Mouse (Mus musculus) lung, embryonic 15.5 days (tissue): ENCODE measurements at regions not wholly inside any gene's neighbourhood (a gene's known extent, or its start where the extent isn't known, plus 50 kb on each side); places are given as distances from the start of the nearest gene placed in this dataset.

Source experiments
- ATAC-seq: fragments of 200-750 bp; cut with Nextera tagmentation; 2 replicates; pipeline ENCODE4 v1.8.0; 2017; ENCODE audit warnings: moderate number of reproducible peaks, borderline replicate concordance; ENCODE audit not compliant: low FRiP score, low TSS enrichment; ENCODE audit errors: extremely low read depth
- H3K27ac ChIP-seq: fragments of 300-500 bp; sonication (generic); 2 replicates; pipeline ENCODE4 v1.5.1; 2015; ENCODE audit warnings: moderate library complexity, mild to moderate bottlenecking, inconsistent platforms
- H3K27me3 ChIP-seq: fragments of 300-500 bp; sonication (generic); 2 replicates; pipeline ENCODE4 v1.6.1; 2015; ENCODE audit warnings: inconsistent platforms
- H3K36me3 ChIP-seq: fragments of 300-500 bp; sonication (generic); 2 replicates; pipeline ENCODE4 v1.6.1; 2015; ENCODE audit warnings: inconsistent platforms
- H3K4me1 ChIP-seq: fragments of 300-500 bp; sonication (generic); 2 replicates; pipeline ENCODE4 v1.6.1; 2015; ENCODE audit warnings: inconsistent platforms
- H3K4me2 ChIP-seq: fragments of 300-500 bp; sonication (generic); 2 replicates; pipeline ENCODE4 v1.6.1; 2015; ENCODE audit warnings: inconsistent platforms, mild to moderate bottlenecking, moderate library complexity
- H3K4me3 ChIP-seq: fragments of 300-500 bp; sonication (generic); 2 replicates; pipeline ENCODE4 v1.5.1; 2015; ENCODE audit warnings: mild to moderate bottlenecking, inconsistent platforms
- H3K9ac ChIP-seq: fragments of 300-500 bp; sonication (generic); 2 replicates; pipeline ENCODE4 v1.6.1; 2015; ENCODE audit warnings: inconsistent platforms
- H3K9me3 ChIP-seq: fragments of 300-500 bp; sonication (generic); 2 replicates; pipeline ENCODE4 v1.6.1; 2016; ENCODE audit warnings: inconsistent platforms
- WGBS: fragments of 180-500 bp; shearing (Covaris S2); methylation state at CpG from one replicate; pipeline ENCODE4 v1.1.7; 2015; 5-methylcytosine and 5-hydroxymethylcytosine counted together

DNA sequence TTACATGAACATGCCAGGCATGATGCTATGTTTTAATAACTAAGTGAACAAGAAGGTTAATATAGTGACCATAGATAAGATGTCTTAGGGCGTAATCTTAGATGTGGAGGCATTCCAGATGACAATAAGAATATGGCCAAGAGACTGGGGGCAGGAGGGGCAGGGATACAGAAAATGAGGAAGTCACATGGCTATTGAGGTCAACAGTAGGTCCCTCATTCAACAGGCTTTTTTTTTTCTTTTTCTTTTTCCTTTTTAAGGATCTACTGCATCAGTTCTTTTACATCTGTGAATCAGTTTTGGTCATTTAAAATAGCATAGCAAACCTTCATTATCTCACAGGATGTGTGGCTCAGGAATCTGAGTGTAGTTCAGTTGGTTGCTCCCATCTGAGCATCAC lies 80.4 kb upstream of the Tmem164 start:
- WGBS = 83% methylated on average over 1 of the region's 1 CpGs
- no peak overlapping the region for H3K4me2 ChIP-seq
- no peaks in the 10 kb centered on the region; the same call in 1 of the 2 replicates for H3K27me3 ChIP-seq
- no peaks in the 10 kb centered on the region for H3K36me3 ChIP-seq
- H3K27ac ChIP-seq = no peak overlapping the region
- H3K9ac ChIP-seq = no peak overlapping the region
- H3K4me3 ChIP-seq = no peak overlapping the region
- no peaks in the 10 kb centered on the region for H3K9me3 ChIP-seq
- ATAC-seq = no peak
- no peaks in the 10 kb centered on the region for H3K4me1 ChIP-seq

DNA sequence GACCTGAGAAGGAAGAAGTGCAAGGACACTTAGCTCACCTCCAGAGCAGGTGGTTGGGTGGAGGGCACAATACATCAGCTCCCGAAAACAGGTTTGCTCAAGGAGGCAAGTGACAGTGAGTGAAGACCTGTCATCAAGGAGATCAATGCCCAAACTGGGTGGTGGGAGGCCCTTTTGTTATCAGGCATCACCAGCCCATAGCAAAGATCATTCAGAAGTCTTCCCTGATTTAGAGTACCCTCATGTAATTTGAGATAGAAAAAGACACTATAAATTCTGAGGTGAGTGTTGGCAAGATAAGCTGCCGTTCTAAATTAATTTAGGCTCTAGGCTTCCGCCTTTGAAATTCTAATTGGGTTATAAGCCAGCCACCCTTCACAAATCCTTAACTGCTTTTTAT lies 76.1 kb upstream of the Tmem164 start:
- H3K27me3 ChIP-seq = no peaks in the 10 kb centered on the region
- ATAC-seq = no peak
- H3K4me3 ChIP-seq = no peak overlapping the region
- no peaks in the 10 kb centered on the region for H3K36me3 ChIP-seq
- H3K9me3 ChIP-seq = no peaks in the 10 kb centered on the region
- WGBS = 59% methylated on average over 3 of the region's 3 CpGs
- no peaks in the 10 kb centered on the region for H3K4me1 ChIP-seq
- H3K4me2 ChIP-seq = no peak overlapping the region
- no peak overlapping the region for H3K9ac ChIP-seq
- H3K27ac ChIP-seq = no peak overlapping the region

DNA sequence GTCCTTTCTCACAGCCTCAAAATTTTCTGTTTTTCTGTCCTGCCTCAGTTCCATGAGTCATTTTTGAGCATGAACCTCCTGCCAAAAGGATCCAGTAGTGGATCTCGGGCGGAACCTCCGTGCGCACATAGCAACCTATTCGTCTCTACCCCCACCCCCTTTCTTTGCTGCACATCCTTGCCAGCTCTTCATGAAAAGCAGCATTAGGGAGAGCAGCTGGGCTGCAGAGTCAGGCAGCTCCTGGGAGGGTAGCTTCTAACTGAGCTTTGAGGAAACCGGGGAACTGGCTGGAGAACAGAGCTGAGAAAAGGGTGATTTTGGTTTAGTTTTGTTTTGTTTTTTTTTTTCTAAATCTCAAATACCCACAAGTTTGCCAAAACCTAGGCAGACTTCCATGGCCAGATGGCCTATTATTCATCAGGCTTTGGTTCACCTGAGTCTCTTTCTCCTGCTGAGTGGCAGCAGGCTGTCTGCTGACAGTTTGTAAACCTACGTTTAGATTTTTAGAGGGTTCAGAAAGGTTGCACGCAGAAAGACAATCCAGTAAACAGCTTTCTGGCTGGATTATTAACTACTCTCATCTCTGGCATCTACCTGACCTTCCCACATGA lies 74.5 kb upstream of the Tmem164 start:
- WGBS = 79% methylated on average over 8 of the region's 8 CpGs

DNA sequence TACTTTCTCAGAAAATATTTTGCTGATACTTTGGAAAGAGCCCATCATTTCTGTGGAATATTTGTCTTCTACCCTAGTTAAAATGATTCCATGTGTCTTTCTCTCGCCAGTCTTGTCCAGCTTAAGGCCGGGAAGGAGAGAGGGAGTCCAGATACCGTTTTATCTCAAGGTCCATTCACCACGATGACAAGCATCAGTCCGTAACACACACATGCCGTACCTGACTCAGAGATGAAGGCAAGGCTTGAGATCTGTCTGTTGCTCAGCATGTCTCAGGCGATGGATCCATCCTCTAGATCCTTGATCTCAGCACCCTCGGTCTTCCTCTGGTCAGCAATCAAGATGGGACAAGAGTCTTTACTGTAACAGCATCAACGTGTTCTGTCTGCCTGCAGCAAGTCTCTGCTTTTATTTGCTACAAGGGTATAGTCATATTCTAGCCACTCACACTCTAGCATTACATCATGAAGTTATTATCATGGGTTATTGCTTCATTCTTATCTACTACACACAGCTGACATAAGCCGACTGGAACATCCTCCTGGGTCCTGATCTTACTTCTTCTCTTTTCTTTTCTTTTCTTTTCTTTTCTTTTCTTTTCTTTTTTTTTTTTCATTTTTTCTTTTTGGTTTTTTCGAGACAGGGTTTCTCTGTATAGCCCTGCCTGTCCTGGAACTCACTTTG lies 64.9 kb upstream of the Tmem164 start:
- no peak overlapping the region for H3K9ac ChIP-seq
- no peaks in the 10 kb centered on the region for H3K4me1 ChIP-seq
- no peak overlapping the region for H3K4me3 ChIP-seq
- no peaks in the 10 kb centered on the region for H3K9me3 ChIP-seq
- H3K4me2 ChIP-seq = no peak overlapping the region
- no peak for ATAC-seq
- H3K36me3 ChIP-seq = no peaks in the 10 kb centered on the region
- WGBS = 82% methylated on average over 11 of the region's 11 CpGs
- no peak overlapping the region for H3K27ac ChIP-seq
- no peaks in the 10 kb centered on the region for H3K27me3 ChIP-seq

More for the DNA sequence above, 74.5 kb upstream of the Tmem164 start:
- Histone ChIP-seq H3K4me1 (no peaks in the 10 kb centered on the region), H3K9ac (no peak overlapping the region), H3K27ac (no peak overlapping the region), H3K36me3 (no peaks in the 10 kb centered on the region), H3K27me3 (no peaks in the 10 kb centered on the region), H3K4me2 (no peak overlapping the region), H3K9me3 (no peaks in the 10 kb centered on the region), H3K4me3 (no peak overlapping the region)
- no peak for ATAC-seq

DNA sequence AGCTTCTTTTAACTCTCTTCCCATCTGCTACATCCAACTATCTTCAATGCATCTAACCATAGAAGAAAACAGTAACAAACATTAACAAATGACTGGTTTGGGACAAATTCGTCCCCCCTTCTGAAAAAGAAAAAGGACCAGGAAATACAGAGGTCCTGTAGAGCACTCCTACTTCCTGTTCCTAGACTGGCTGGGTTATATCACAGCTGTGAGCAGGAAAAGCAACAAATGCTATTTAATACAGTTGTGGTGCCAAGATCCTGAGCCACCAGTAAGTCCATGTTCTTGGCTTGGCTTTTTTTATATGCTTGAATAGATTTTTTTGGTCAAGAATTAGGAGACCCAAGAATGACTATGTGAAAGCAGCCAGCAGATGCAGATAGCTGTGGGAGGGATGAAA lies 62.8 kb upstream of the Tmem164 start:
- Histone ChIP-seq H3K4me2 (no peak overlapping the region), H3K36me3 (no peaks in the 10 kb centered on the region), H3K4me3 (no peak overlapping the region), H3K9me3 (no peaks in the 10 kb centered on the region), H3K9ac (no peak overlapping the region), H3K27me3 (no peaks in the 10 kb centered on the region), H3K4me1 (no peaks in the 10 kb centered on the region), H3K27ac (no peak overlapping the region)
- 32% methylated on average over 1 of the region's 1 CpGs for WGBS
- ATAC-seq = no peak

DNA sequence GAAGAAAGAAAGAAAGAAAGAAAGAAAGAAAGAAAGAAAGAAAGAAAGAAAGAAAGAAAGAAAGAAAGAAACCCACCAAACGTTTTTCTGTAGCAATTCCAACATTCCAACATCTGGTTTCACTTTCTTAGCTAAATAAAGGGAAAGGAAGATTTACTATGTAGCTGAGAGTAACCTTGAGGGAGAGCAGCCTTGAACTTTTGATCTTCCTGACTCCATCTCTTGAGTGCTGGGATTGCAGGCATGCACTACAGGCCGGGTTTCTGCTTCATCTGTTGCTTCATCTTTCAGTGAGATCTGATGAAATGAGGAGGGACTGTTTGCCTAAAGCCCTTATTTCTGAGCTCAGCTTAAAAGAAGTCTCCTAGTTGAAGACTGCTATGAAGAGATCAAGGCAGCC lies 57.8 kb upstream of the Tmem164 start:
- Histone ChIP-seq H3K27ac (no peak overlapping the region), H3K9ac (no peak overlapping the region), H3K27me3 (no peaks in the 10 kb centered on the region), H3K4me3 (no peak overlapping the region), H3K36me3 (no peaks in the 10 kb centered on the region), H3K9me3 (no peaks in the 10 kb centered on the region), H3K4me1 (no peaks in the 10 kb centered on the region), H3K4me2 (no peak overlapping the region)
- no peak for ATAC-seq
- 12% methylated on average over 2 of the region's 2 CpGs for WGBS

DNA sequence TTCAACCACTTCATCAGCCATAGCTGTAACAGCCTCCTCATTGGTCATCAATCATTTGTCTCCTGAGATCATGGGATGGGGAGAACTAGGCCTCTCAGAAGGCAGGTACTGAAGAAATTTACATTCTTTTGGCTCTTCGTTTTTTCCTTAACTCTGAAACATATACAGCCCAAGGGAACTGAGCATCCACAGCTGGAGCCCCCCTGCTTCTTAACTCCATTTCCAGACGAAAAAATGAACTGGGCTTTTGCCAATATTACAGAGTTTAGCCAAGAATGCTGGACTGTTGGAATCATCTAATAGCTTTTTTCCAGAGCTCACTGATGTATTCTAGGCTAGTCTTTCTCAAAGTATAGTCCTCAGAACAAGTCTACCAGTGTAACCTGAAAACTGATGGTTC lies 57.3 kb upstream of the Tmem164 start:
- Histone ChIP-seq H3K4me2 (no peak overlapping the region), H3K9me3 (no peaks in the 10 kb centered on the region), H3K4me3 (no peak overlapping the region), H3K27me3 (no peaks in the 10 kb centered on the region), H3K27ac (no peak overlapping the region), H3K36me3 (no peaks in the 10 kb centered on the region), H3K4me1 (no peaks in the 10 kb centered on the region), H3K9ac (no peak overlapping the region)
- 23% methylated on average over 2 of the region's 2 CpGs for WGBS
- ATAC-seq = peak; percentile 46; the same call in 1 of the 2 replicates
